Mouse (Mus musculus) brain, embryonic 14.5 days (tissue): ENCODE results near the gene Tepsin.
A peak's percentile ranks its signal among the peaks of the same experiment; 100 is the strongest.

ENCODE experiments used
- CTCF ChIP-seq: fragments of 200-500 bp; IDR thresholded peaks from 2 replicates; pipeline ENCODE4 v1.5.1; 2012; ENCODE audit warnings: inconsistent platforms, mild to moderate bottlenecking, moderate library complexity, borderline replicate concordance; ENCODE audit not compliant: insufficient read depth, insufficient read length; ENCODE audit errors: extremely low read depth
- POLR2A ChIP-seq: fragments of 200-500 bp; IDR thresholded peaks from 2 replicates; pipeline ENCODE4 v1.6.1; 2012; ENCODE audit warnings: mild to moderate bottlenecking, inconsistent platforms, borderline replicate concordance; ENCODE audit not compliant: poor library complexity, insufficient read depth, insufficient read length, severe bottlenecking; ENCODE audit errors: extremely low read depth

DNA sequence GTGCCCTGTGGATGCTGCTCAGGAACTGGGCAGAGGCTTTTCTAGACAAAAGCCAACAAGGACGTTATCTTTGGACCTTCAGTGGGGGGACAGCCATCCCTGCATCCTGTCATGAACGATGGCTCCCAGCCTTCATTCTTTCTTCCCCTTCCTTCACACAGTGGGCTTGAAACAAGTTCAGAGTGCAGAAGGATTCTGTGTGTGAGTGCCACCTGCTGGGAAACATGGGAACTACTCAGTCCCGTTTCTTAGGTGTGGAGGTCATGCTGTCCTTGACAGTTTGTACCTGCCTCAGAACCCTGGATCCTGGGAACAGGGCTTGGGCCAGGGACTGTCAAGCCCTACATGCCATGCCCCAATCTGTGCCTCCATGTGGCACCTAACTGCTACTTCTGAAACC, 2.5 kb upstream of the Tepsin start:
- TF ChIP-seq CTCF = peak; percentile 82; the same call in 1 of the 2 replicates
- TF ChIP-seq POLR2A = no peak
